Mouse (Mus musculus) layer of hippocampus, adult 2 months (tissue): ENCODE measurements around the gene Pten. TPM values are rescaled to one million over a fixed set of nuclear protein-coding genes. Genes with fewer than 3 reads are reported as not detected.

Experiments used
- DNase-seq, 2 experiments: peaks; one replicate each; pipeline ENCODE4 v3.0.0; 2022; ENCODE audit warnings: low spot score in 2 of 2
- H3K27ac ChIP-seq: fragments of 200-600 bp; 2 replicates; pipeline ENCODE4 v1.8.1; 2022
- H3K4me3 ChIP-seq: fragments of 200-600 bp; 2 replicates; pipeline ENCODE4 v1.8.1; 2022; ENCODE audit warnings: mild to moderate bottlenecking
- CTCF ChIP-seq: fragments of 200-600 bp; conservative IDR thresholded peaks from 2 replicates; pipeline ENCODE4 v1.8.1; 2022; ENCODE audit warnings: antibody characterized with exemption, mild to moderate bottlenecking, moderate library complexity
- total RNA-seq, 2 experiments: library from RNA; stranded (reverse); gene quantifications; 2 replicates each; pipeline ENCODE4 v1.2.3; 2021

Gene Pten
- total RNA-seq, 2 experiments from 2014 or later: 114 TPM

GRCm38 (mm10) chr19:32852306-32852705 lies 95.0 kb downstream of the Pten start:
- no peak for DNase-seq
- H3K27ac ChIP-seq: no peak overlapping the region
- TF ChIP-seq CTCF: no peak
- H3K4me3 ChIP-seq: no peak overlapping the region

DNA sequence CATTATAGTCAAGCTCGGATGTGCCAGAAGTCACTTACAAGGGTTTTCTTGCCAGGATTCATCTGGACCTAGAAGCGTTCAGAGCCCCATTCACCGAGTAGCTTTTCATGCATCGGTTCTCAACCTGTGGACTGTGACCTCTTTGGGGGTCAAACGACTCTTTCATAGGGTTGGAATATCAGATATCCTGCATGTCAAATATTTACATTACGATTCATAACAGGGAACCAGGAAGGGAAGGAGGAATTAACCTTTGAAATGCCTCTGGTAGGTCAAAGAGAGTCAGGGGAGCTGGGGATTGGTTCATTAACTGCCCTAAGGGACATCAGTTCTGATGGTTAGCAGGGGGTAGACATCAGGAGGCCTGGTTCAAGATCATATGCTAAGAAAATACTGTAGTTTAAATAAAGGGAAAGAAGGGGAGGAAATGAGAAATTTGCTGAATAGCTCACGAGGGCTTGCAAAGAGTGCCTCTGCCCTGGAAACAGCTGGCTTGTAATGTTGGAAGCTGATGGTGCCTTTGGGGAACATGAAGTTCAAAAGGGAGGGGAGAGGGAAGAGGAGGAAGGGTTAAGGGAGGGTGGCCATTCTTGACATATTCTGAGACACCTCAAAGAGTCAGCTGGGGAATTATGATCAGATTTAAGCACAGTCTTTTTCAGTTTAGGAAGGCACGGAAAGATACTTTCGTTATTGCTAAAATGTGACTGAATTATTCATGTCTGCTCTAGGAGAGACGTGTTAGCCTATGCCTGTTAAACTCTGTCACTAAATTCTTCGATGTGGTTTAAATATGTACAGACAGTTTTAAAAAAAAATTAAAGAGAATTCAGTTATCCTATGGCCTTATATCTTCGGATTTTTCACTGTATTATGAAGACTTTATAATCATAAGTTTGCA lies 104.6 kb downstream of the Pten start:
- no peak for TF ChIP-seq CTCF
- no peak overlapping the region for H3K27ac ChIP-seq
- no peak for DNase-seq
- H3K4me3 ChIP-seq: no peak overlapping the region

GRCm38 (mm10) chr19:32866765-32867164 lies 109.5 kb downstream of the Pten start:
- no peak for DNase-seq
- Histone ChIP-seq H3K4me3 (peak overlapping the region; percentile 15), H3K27ac (no peak overlapping the region)
- no peak for TF ChIP-seq CTCF

- no peak for DNase-seq
- TF ChIP-seq CTCF: no peak
- H3K4me3 ChIP-seq: peak overlapping the region; percentile 15; the same call in 1 of the 2 replicates
- H3K27ac ChIP-seq: no peak overlapping the region
These were observed 110.0 kb downstream of the Pten start for GRCm38 (mm10) chr19:32867181-32867897.

DNA sequence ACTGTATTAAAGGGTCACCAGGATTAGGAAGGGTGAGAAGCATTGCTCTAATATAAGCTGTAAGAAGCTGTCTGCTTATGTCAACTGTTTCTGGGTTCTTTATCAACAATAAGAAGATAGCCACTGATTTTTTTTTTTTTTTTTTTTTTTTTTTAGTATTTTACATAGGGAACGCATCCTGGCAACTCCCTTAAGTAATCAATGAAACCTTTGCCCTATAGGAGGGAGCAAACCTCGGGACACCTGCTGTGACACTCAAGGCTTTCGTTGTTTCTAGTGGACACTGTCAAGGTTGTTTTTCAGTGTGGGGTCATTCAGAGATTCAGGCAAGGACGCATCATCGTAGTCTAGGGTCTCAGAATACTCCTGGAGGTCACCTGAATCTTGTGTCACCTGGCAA lies 111.3 kb downstream of the Pten start:
- Histone ChIP-seq H3K4me3 (no peak overlapping the region), H3K27ac (no peak overlapping the region)
- no peak for DNase-seq
- TF ChIP-seq CTCF: no peak

GRCm38 (mm10) chr19:32869053-32869680 lies 111.9 kb downstream of the Pten start:
- no peak for TF ChIP-seq CTCF
- H3K4me3 ChIP-seq: no peak overlapping the region
- no peak overlapping the region for H3K27ac ChIP-seq
- no peak for DNase-seq

DNA sequence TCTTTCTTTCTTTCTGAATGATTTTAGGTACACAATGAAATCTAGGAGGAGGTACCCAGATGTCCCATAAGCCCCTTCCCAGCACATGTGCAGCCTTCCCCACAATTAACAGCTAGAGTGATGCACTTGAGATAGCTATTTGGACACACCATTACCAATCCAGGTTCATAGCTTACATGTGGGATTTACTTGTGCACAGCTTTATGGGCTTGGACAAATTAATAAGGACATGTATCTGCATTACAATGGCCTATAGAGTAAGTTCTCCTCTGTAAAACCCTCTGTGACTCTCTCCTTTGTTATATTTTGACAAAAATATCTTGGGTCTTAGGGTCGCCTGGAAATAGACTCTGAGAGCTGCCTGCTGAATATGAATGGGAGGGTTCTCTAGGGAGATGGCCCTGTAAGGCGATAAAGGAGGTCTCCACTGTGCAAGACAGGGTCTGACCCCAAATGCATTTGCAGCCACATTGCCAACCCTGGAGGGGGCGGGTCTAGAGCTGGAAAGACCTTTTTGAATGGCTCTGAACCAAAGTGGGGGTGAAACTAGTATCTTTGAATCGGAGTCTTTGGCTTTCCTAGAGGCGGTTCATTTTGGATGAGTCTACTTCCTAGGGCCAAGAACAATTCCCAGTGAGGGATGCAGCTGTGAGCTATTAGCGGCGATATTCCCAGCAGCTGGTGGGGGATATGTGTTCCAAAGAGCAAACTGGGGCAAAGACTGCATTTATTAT lies 116.8 kb downstream of the Pten start:
- DNase-seq: no peak
- no peak for TF ChIP-seq CTCF
- H3K27ac ChIP-seq: no peak overlapping the region
- no peak overlapping the region for H3K4me3 ChIP-seq

Other genes starting within 250 kb of the Pten start
- 10 to 100 TPM; 14.7 to 15.1 TPM for gene Papss2, start 161.7 kb upstream of the Pten start, total RNA-seq
- 10 to 100 TPM; 91.7 to 92.5 TPM for gene Atad1, start 17.7 kb upstream of the Pten start, total RNA-seq